Mouse (Mus musculus) kidney, adult 11 months (tissue): ENCODE measurements around the gene Ssbp3.
A peak's percentile ranks its signal among the peaks of the same experiment; 100 is the strongest.

Source experiments
- DNase-seq: peaks from one replicate; pipeline ENCODE4 v3.0.0; 2022

Ssbp3 gene

GRCm38 (mm10) chr4:107015971-107016511 is 105.5 kb downstream of the Ssbp3 start:
- peak; percentile 81 for DNase-seq

- no peak for DNase-seq
These were observed 106.8 kb downstream of the Ssbp3 start for GRCm38 (mm10) chr4:107017257-107017656.

- no peak for DNase-seq
These were observed 108.0 kb downstream of the Ssbp3 start for GRCm38 (mm10) chr4:107018521-107018920.

GRCm38 (mm10) chr4:107019027-107019426 is 108.5 kb downstream of the Ssbp3 start:
- DNase-seq, result peak; percentile 24

GRCm38 (mm10) chr4:107020287-107021000 is 109.9 kb downstream of the Ssbp3 start:
- peak; percentile 37 for DNase-seq

- no peak for DNase-seq
These were observed 111.0 kb downstream of the Ssbp3 start for GRCm38 (mm10) chr4:107021464-107021863.

- no peak for DNase-seq
These were observed 114.4 kb downstream of the Ssbp3 start for GRCm38 (mm10) chr4:107024899-107025298.

GRCm38 (mm10) chr4:107025369-107025768 is 114.9 kb downstream of the Ssbp3 start:
- DNase-seq, result no peak

GRCm38 (mm10) chr4:107026451-107026850 is 116.0 kb downstream of the Ssbp3 start:
- DNase-seq, result no peak

GRCm38 (mm10) chr4:107035689-107036088 is 125.2 kb downstream of the Ssbp3 start:
- DNase-seq, result peak; percentile 39

GRCm38 (mm10) chr4:107036985-107037384 is 126.5 kb downstream of the Ssbp3 start:
- no peak for DNase-seq

- no peak for DNase-seq
These were observed 127.8 kb downstream of the Ssbp3 start for GRCm38 (mm10) chr4:107038303-107038702.

- DNase-seq, result no peak
These were observed 128.8 kb downstream of the Ssbp3 start for GRCm38 (mm10) chr4:107039270-107039669.

- DNase-seq, result no peak
These were observed 131.8 kb downstream of the Ssbp3 start for GRCm38 (mm10) chr4:107042304-107042703.

GRCm38 (mm10) chr4:107045188-107045587 is 134.7 kb downstream of the Ssbp3 start:
- no peak for DNase-seq

- no peak for DNase-seq
These were observed 137.3 kb downstream of the Ssbp3 start for GRCm38 (mm10) chr4:107047806-107048205.

GRCm38 (mm10) chr4:107048568-107049162 is 138.2 kb downstream of the Ssbp3 start:
- no peak for DNase-seq

- no peak for DNase-seq
These were observed 141.4 kb downstream of the Ssbp3 start for GRCm38 (mm10) chr4:107051889-107052288.

GRCm38 (mm10) chr4:107052962-107053553 is 142.6 kb downstream of the Ssbp3 start:
- no peak for DNase-seq

- DNase-seq, result no peak
These were observed 145.6 kb downstream of the Ssbp3 start for GRCm38 (mm10) chr4:107056088-107056487.

- peak; percentile 23 for DNase-seq
These were observed 147.8 kb downstream of the Ssbp3 start for GRCm38 (mm10) chr4:107058346-107058745.

GRCm38 (mm10) chr4:107058781-107059180 is 148.3 kb downstream of the Ssbp3 start:
- no peak for DNase-seq

- DNase-seq, result no peak
These were observed 151.1 kb downstream of the Ssbp3 start for GRCm38 (mm10) chr4:107061560-107061959.

- no peak for DNase-seq
These were observed 152.7 kb downstream of the Ssbp3 start for GRCm38 (mm10) chr4:107063214-107063613.
